Mouse (Mus musculus) limb, embryonic 11.5 days (tissue): ENCODE measurements at regions not wholly inside any gene's neighbourhood (a gene's known extent, or its start where the extent isn't known, plus 50 kb on each side); places are given as distances from the start of the nearest gene placed in this dataset.

Experiments
- ATAC-seq: fragments of 200-750 bp; cut with Nextera tagmentation; 2 replicates; pipeline ENCODE4 v1.8.0; 2017; ENCODE audit warnings: low read depth; ENCODE audit not compliant: insufficient number of reproducible peaks, low FRiP score, low TSS enrichment
- DNase-seq: peaks from one replicate; pipeline ENCODE4 v3.0.0-alpha.2; 2015; ENCODE audit warnings: low spot score
- H3K27ac ChIP-seq: fragments of 300-500 bp; sonication (generic); replicated peaks from 2 replicates; pipeline ENCODE4 v1.5.1; 2014; ENCODE audit warnings: low read depth, mild to moderate bottlenecking, low read length
- H3K27me3 ChIP-seq: fragments of 300-500 bp; sonication (generic); 2 replicates; pipeline ENCODE4 v1.6.1; 2014; ENCODE audit warnings: mild to moderate bottlenecking, low read length, mixed read lengths; ENCODE audit not compliant: control insufficient read depth, insufficient read depth
- H3K36me3 ChIP-seq: fragments of 300-500 bp; sonication (generic); 2 replicates; pipeline ENCODE4 v1.6.1; 2014; ENCODE audit warnings: mild to moderate bottlenecking, low read length, moderate library complexity, mixed read lengths; ENCODE audit not compliant: control insufficient read depth, insufficient read depth
- H3K4me1 ChIP-seq: fragments of 300-500 bp; sonication (generic); 2 replicates; pipeline ENCODE4 v1.6.1; 2014; ENCODE audit warnings: low read length, mixed read lengths; ENCODE audit not compliant: control insufficient read depth, insufficient read depth
- H3K4me2 ChIP-seq: fragments of 300-500 bp; sonication (generic); 2 replicates; pipeline ENCODE4 v1.6.1; 2014; ENCODE audit warnings: low read depth, mild to moderate bottlenecking, moderate library complexity; ENCODE audit not compliant: severe bottlenecking
- H3K4me3 ChIP-seq: fragments of 300-500 bp; sonication (generic); 2 replicates; pipeline ENCODE4 v1.5.1; 2014; ENCODE audit warnings: low read depth, low read length
- H3K9ac ChIP-seq: fragments of 300-500 bp; sonication (generic); 2 replicates; pipeline ENCODE4 v1.6.1; 2014; ENCODE audit warnings: mild to moderate bottlenecking, low read length
- H3K9me3 ChIP-seq: fragments of 300-500 bp; sonication (generic); 2 replicates; pipeline ENCODE4 v1.6.1; 2016; ENCODE audit warnings: low read length; ENCODE audit not compliant: control insufficient read depth
- WGBS: fragments of 180-500 bp; shearing (Covaris S2); extraction: QIAGEN DNeasy Blood & Tissue Kit; methylation state at CpG from one replicate; pipeline ENCODE4 v1.1.7; 2014; 5-methylcytosine and 5-hydroxymethylcytosine counted together

DNA sequence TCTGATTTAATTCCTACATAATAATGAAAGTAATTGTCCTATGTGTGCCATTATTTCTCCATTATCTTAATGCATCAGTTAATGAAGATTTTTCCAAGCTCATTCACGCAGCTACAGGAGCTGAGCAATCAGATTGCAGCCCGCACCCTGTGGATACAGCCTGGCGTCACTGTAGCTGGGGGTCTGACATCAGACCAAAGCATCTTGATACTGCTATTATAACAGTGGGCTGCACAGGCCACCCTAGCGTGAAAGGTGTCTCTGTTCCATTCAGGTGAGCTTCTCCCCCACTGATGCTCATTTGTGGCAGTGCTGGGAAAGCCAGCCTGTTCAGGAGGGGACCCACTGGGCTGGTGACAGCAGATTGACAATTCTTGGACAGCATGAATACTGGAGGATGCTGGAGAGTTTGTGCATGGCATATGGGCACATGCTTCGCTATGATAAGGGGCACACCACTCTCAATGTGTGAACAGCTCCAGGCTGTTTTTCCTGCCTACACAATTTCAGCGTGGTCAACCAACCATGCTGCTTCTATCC is 58.2 kb upstream of the Wdr11 start:
- no peaks in the 10 kb centered on the region for H3K4me1 ChIP-seq
- DNase-seq (no peak), ATAC-seq (no peak)
- H3K9ac ChIP-seq = no peak overlapping the region
- H3K4me2 ChIP-seq = no peak overlapping the region
- H3K36me3 ChIP-seq = no peaks in the 10 kb centered on the region
- H3K4me3 ChIP-seq = no peak overlapping the region
- H3K27me3 ChIP-seq = no peaks in the 10 kb centered on the region
- WGBS = 84% methylated on average over 6 of the region's 6 CpGs
- no peaks in the 10 kb centered on the region for H3K9me3 ChIP-seq
- no peak overlapping the region for H3K27ac ChIP-seq
